Mouse (Mus musculus) MN1 (cell line): ENCODE data around the gene Gm8138.
"Not testable (repeated sequence)": the region's sequence is repeated elsewhere in the genome, so short reads cannot be mapped to it uniquely, and the experiment has no call there.

Source experiments
- DNase-seq: peaks from one replicate; pipeline ENCODE4 v3.0.0-alpha.2; 2016; ENCODE audit warnings: low spot score

Gm8138 gene

DNA sequence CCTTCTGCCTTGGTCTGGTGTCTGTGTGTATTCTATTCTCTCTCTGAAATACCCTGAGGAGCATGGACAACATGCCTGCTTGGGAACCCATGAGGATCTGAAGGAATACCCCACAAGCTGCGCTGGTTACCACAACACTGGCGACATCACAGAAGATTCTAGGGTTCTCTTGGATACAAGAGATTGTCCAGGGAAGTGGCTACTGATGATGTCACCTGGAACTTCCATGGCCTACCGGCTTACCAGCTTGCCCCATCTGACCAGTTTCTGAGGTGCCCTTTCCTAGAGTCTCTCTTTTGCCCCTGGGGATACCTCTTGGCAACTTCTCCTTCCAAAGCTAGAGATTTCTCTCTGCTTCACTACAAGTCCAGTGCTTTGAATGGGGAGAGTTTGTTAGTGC, at the start of gene Gm8138:
TSS of gene Gm8138 (minus strand) at position 101 of the 400 bp plus-strand sequence.
- DNase-seq, result not testable (repeated sequence)

- not testable (repeated sequence) for DNase-seq
These were observed 54.4 kb downstream of the Gm8138 start for GRCm38 (mm10) chr14:43361713-43362112.
